18 mouse cellular contexts compared by ENCODE assay signal in genomic region chr2:18954422-18954821, GRCm38 (mm10). TPM values are rescaled to one million over a fixed set of nuclear protein-coding genes. Genes with fewer than 3 reads are reported as not detected.
A peak's percentile ranks its signal among the peaks of the same experiment; 100 is the strongest.
DNase-seq lines count a peak whose midpoint lies in the region; ATAC-seq lines count a peak whose summit lies in the region.
"Had no signal": no experiment of that assay in that cellular context is flagged by ENCODE, and none has a peak within 500 bp of the region (broad histone marks: within the 10 kb centered on the region; RNA-seq: fewer than 3 reads in every experiment).

No protein-coding gene starts in this region.

- WGBS in liver, embryonic 11.5 days = 46% methylated on average over 4 of the region's 4 CpGs
- 25% methylated on average over 4 of the region's 4 CpGs for whole genome bisulfite sequencing in liver, embryonic 12.5 days (ENCODE audit: insufficient replicate concordance)
- 20% methylated on average over 4 of the region's 4 CpGs for WGBS in liver, embryonic 16.5 days (ENCODE audit: insufficient replicate concordance)

- H3K4me2 ChIP-seq in liver, embryonic 11.5 days = peak overlapping the region; percentile 39
- H3K4me2 ChIP-seq in liver, embryonic 12.5 days = peak overlapping the region; percentile 54
- peak overlapping the region; percentile 19 for H3K4me2 ChIP-seq in liver, embryonic 16.5 days (ENCODE audit: low read depth, low read length)
- H3K4me2 ChIP-seq: forebrain, embryonic 12.5 days; heart, embryonic 12.5 days; hindbrain, embryonic 14.5 days had no signal

- no peaks in the 10 kb centered on the region for H3K27me3 ChIP-seq in liver, embryonic 11.5 days (replicated peaks; ENCODE audit: control insufficient read depth, insufficient read depth, low read length)
- H3K27me3 ChIP-seq in liver, embryonic 12.5 days (replicated peaks) = no peaks in the 10 kb centered on the region
- no peaks in the 10 kb centered on the region for H3K27me3 ChIP-seq in liver, embryonic 16.5 days (ENCODE audit: control insufficient read depth, insufficient read depth, low read depth, low read length)
- H3K27me3 ChIP-seq: forebrain, embryonic 12.5 days; heart, embryonic 12.5 days had no signal

- no peaks in the 10 kb centered on the region for H3K9me3 ChIP-seq in liver, embryonic 11.5 days (ENCODE audit: control insufficient read depth, low read length)
- H3K9me3 ChIP-seq in liver, embryonic 12.5 days (replicated peaks) = no peaks in the 10 kb centered on the region
- H3K9me3 ChIP-seq in liver, embryonic 16.5 days (replicated peaks; ENCODE audit: control insufficient read depth, low read length) = no peaks in the 10 kb centered on the region
- H3K9me3 ChIP-seq: embryonic facial prominence, embryonic 10.5 days; forebrain, embryonic 12.5 days; heart, embryonic 12.5 days; hindbrain, embryonic 10.5 days had no signal

- peak; percentile 68 for ATAC-seq in liver, embryonic 11.5 days (replicated peaks; ENCODE audit: low FRiP score)
- peak; percentile 60 for ATAC-seq in liver, embryonic 12.5 days
- ATAC-seq in liver, embryonic 16.5 days (ENCODE audit: low read depth) = peak; percentile 71
- ATAC-seq: forebrain, embryonic 16.5 days had no signal

- H3K4me3 ChIP-seq in liver, embryonic 11.5 days (ENCODE audit: low read depth, low read length) = no peak overlapping the region
- no peak overlapping the region for H3K4me3 ChIP-seq in liver, embryonic 12.5 days
- peak overlapping the region; percentile 1; the same call in 1 of the 2 replicates for H3K4me3 ChIP-seq in liver, embryonic 16.5 days (ENCODE audit: low read depth, low read length)
- H3K4me3 ChIP-seq: embryonic facial prominence, embryonic 10.5 days; forebrain, embryonic 12.5 days; heart, embryonic 12.5 days; hindbrain, embryonic 10.5 days had no signal

- H3K27ac ChIP-seq in liver, embryonic 11.5 days (ENCODE audit: low read depth, low read length) = peak overlapping the region; percentile 56; the same call in 1 of the 2 replicates
- H3K27ac ChIP-seq in liver, embryonic 12.5 days = peak overlapping the region; percentile 76
- H3K27ac ChIP-seq in liver, embryonic 16.5 days (ENCODE audit: low read length) = peak overlapping the region; percentile 62
- H3K27ac ChIP-seq: embryonic facial prominence, embryonic 10.5 days; forebrain, embryonic 12.5 days; hindbrain, embryonic 10.5 days; hindbrain, embryonic 14.5 days had no signal

- H3K4me1 ChIP-seq in liver, embryonic 11.5 days (replicated peaks; ENCODE audit: control insufficient read depth, insufficient read depth, low read length) = peaks cover 79% of the 10 kb centered on the region
- peaks cover 93% of the 10 kb centered on the region for H3K4me1 ChIP-seq in liver, embryonic 12.5 days
- peaks cover 80% of the 10 kb centered on the region for H3K4me1 ChIP-seq in liver, embryonic 16.5 days (ENCODE audit: control insufficient read depth, low read depth, low read length)

- H3K36me3 ChIP-seq in liver, embryonic 11.5 days (ENCODE audit: control insufficient read depth, insufficient read depth, low read length) = no peaks in the 10 kb centered on the region
- no peaks in the 10 kb centered on the region for H3K36me3 ChIP-seq in liver, embryonic 12.5 days
- no peaks in the 10 kb centered on the region for H3K36me3 ChIP-seq in liver, embryonic 16.5 days (ENCODE audit: control insufficient read depth, insufficient read depth)
- H3K36me3 ChIP-seq: embryonic facial prominence, embryonic 10.5 days; forebrain, embryonic 12.5 days; heart, embryonic 12.5 days; hindbrain, embryonic 10.5 days had no signal

- H3K9ac ChIP-seq in liver, embryonic 11.5 days (ENCODE audit: low read depth, low read length) = 0 out of 2 replicates have a peak overlapping the region, but pooled peaks have one; percentile 31
- H3K9ac ChIP-seq in liver, embryonic 12.5 days = peak overlapping the region; percentile 46; the same call in 1 of the 2 replicates
- 0 out of 2 replicates have a peak overlapping the region, but pooled peaks have one; percentile 24 for H3K9ac ChIP-seq in liver, embryonic 16.5 days (ENCODE audit: low read depth, low read length)
- H3K9ac ChIP-seq: forebrain, embryonic 12.5 days; heart, embryonic 12.5 days; hindbrain, embryonic 14.5 days had no signal

- no peak for DNase-seq in liver, embryonic 11.5 days (ENCODE audit: low spot score)
- DNase-seq in liver = no peak
- no peak for DNase-seq in spleen, postnatal 10 days (ENCODE audit: low spot score in 2 of 2)
- DNase-seq in ovary, postnatal 36 days (ENCODE audit: low spot score) = no peak
- DNase-seq in kidney, postnatal 36 days = no peak
- DNase-seq: adrenal gland, adult 2 months; adrenal gland, postnatal 25 days; cerebellum, adult 18-20 months; cerebellum, adult 9-11 months; gastrocnemius, postnatal 10 days had no signal

RNA-seq across cellular contexts. Expression of gene Pip4k2a, which starts 43.5 kb away (rescaled TPM):
- polyA plus RNA-seq in liver, embryonic 11.5 days (2014; fragmentation: Nextera tagmentation; extraction: Ambion mirVana) = 20.1 and 20.5 TPM in 2 replicates
- 26.2 and 26.4 TPM in 2 replicates for polyA plus RNA-seq in liver, embryonic 12.5 days (2016; fragmentation: Nextera tagmentation; extraction: Ambion mirVana)
- 13.5 and 14.6 TPM in 2 replicates for polyA plus RNA-seq in liver, embryonic 16.5 days (2015; fragmentation: Nextera tagmentation; extraction: Ambion mirVana)

RNA-seq across cellular contexts. Expression of gene 4930426L09Rik, which starts 43.7 kb away (rescaled TPM):
- 0.21 and 0.48 TPM in 2 replicates for polyA plus RNA-seq in liver, embryonic 11.5 days (2014; fragmentation: Nextera tagmentation; extraction: Ambion mirVana)
- polyA plus RNA-seq in liver, embryonic 12.5 days (2016; fragmentation: Nextera tagmentation; extraction: Ambion mirVana) = 0.29 and 0.30 TPM in 2 replicates
- 0.12 and 0.15 TPM in 2 replicates for polyA plus RNA-seq in liver, embryonic 16.5 days (2015; fragmentation: Nextera tagmentation; extraction: Ambion mirVana)
